Mouse (Mus musculus) layer of hippocampus, adult 8-10 months (tissue): ENCODE data around the gene Ercc6l2. TPM values are rescaled to one million over a fixed set of nuclear protein-coding genes. Genes with fewer than 3 reads are reported as not detected.

Source experiments
- DNase-seq, 2 experiments: peaks; one replicate each; pipeline ENCODE4 v3.0.0; 2022; ENCODE audit warnings: low spot score in 2 of 2
- total RNA-seq, 4 experiments: library from RNA; stranded (reverse); gene quantifications; 2 replicates each; pipeline ENCODE4 v1.2.4; 2022

The Ercc6l2 gene
- 10 to 100 TPM; 18.8 to 22.9 (median 20.8) TPM for total RNA-seq

- peak; percentile 98 to 99 for DNase-seq
These were observed at the start of gene Ercc6l2 for GRCm38 (mm10) chr13:63814746-63815681. TSS of gene Ercc6l2 (plus strand) at chr13:63815240.

DNA sequence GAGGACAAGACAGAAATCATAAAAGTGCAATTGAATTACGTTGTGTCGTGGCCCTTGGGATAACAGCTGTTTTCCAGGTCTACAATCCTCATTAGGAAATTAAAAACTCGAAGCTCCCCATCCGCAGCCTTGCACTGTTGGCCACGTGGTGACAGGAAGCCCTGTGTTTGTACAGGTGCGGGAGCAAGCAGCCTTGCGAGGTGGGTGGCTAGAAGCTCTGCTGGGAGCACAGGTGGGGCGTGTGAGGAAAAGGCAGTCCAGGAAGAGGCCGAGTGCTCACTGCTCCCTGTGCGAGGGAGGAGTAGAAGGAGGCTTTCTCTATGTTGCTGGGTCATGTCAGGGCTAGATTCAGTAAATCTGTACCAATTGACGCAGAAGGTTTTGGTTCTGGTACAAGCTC, 49.0 kb upstream of the Ercc6l2 start:
- no peak for DNase-seq

DNA sequence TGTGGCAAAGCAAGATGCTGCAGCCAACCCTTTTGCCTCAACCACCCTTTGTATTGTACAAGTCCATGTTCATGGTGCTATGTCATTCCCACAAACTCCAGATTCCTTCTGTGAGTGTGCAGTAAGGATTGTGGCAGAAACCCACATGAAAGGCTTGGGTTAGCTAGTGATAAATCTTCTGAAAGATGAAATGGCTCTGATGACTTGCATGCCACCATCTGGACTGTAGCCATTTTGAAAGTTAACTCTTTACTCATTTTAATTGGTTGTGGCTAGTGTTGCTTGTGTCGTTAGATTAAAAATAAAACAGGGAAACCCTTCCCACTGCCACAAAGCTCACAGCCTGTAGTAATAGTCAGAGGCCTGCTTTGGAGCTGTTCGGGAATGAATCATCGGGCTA, 44.0 kb upstream of the Ercc6l2 start:
- DNase-seq, result no peak

GRCm38 (mm10) chr13:63778925-63779324, 36.1 kb upstream of the Ercc6l2 start:
- DNase-seq, result no peak

DNA sequence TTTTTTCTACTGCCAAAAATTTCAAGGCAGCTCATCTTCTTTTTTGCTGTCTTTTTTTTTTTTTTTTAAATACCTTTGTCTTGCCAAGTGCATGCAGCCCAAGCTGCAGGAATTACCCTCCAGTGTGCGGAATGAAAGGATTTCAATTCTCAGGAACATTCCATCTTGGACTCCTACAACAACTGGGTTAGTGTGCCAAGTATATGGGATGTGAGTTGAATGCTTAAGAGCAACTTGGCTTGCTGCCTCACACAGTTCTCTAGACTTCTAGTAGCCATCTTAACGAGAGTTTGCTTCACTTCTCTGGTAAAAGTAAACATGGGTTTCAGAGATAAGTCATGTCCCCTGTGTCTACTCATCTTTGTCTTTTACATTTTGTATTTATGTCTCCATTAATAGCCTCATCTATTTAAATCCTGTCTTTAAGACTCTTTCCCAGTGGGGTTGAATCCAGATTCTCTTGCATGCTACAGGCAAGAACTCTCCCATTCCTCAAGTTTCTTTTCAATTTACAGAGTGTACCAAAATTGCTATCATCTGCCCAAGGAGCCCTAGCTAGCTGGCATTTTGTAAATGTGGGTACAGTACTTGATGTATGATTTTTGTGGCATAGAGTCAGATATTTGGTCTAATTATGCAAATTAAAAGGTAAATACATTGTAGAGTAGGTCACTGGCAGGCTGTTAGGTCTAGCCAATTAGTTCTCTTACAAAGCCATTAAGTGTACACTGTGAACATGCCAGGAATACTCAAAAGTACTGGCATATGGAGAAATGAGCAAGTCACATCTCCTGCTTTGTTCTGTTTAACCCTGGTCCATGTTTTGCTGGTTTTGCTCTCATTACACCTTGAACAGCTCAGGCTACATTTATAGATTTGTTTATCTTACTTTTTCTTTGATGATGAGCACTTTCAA, 35.4 kb upstream of the Ercc6l2 start:
- peak; percentile 15 to 52 for DNase-seq

GRCm38 (mm10) chr13:63792234-63792831, 22.7 kb upstream of the Ercc6l2 start:
- DNase-seq, result no peak

GRCm38 (mm10) chr13:63793345-63794308, 21.4 kb upstream of the Ercc6l2 start:
- DNase-seq, result no peak

DNA sequence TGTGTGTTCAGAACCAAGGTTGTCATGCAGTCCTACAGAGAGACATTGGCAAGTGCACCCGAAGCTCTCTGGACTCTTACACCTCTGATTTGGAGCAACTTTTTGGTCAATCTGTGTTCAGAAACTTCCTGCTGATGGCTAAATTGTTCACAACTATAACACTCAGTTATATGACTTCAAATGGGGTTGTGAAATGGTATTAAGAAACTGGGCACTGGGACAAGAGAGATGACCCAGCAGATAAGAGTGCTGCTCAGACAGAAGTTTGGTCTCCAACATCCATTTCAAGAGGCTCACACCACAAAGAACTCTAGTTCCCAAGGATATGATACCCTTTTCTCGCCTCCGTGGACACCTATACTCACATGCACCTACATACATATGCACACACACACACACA, 16.4 kb upstream of the Ercc6l2 start:
- no peak for DNase-seq

GRCm38 (mm10) chr13:63799940-63800339, 15.1 kb upstream of the Ercc6l2 start:
- DNase-seq, result no peak

DNA sequence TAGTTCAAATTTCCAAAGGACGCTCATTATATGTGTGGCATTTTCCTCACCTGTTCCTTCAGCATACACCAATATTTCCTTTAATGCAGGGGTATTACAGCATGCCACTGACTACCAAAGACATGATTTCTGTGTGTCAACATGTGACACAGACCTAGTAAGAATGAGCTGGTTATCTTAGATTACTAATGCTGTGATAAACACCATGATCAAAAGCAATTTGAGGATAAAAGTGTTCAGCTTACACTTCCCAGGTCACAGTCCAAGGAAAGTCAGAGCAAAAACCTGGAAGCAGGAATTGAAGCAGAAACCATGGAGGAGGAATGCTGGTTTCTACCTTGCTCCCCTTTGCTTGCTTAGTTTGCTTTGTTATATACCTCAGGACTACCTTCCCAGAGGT, 13.8 kb upstream of the Ercc6l2 start:
- no peak for DNase-seq

DNA sequence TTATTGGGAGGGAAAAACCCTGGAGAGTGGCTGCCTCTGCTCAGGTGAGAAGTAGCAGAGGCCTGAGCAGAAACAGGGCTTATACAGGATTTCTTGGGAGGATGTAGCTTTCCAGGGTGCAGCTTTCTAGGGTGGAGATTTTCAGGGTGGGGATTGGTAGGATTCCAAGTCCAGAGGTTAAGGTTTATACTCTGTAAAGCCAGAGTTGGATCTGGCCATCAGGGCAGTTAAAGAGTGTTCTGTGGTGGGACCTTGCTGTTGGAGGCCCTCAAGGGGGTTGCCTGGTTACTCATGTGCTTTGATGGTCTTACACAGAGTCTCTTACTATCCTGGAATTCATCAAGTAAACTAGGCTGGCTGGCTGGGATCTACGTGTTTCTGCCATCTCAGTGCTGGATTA, 7.8 kb upstream of the Ercc6l2 start:
- no peak for DNase-seq

GRCm38 (mm10) chr13:63807979-63808378, 7.1 kb upstream of the Ercc6l2 start:
- DNase-seq, result no peak

DNA sequence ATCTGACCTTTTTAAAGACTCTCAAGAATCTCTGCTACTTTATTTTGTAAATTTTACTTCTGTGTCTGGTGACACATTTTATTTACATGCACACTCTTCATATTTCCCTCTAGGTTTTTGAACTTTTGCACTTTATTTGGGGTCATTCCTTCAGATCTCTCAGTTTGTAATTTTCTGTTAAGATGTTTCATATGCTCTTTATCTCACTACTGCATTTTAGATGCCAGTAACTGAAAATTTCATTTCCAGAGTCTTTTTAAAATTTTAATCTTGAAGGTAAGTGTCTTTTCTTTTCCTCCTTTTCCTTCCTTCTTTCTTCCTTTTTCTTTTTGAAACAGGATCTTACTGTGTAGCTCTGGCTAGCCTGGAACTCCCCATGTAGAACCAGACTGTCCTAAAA, 3.6 kb upstream of the Ercc6l2 start:
- no peak for DNase-seq

DNA sequence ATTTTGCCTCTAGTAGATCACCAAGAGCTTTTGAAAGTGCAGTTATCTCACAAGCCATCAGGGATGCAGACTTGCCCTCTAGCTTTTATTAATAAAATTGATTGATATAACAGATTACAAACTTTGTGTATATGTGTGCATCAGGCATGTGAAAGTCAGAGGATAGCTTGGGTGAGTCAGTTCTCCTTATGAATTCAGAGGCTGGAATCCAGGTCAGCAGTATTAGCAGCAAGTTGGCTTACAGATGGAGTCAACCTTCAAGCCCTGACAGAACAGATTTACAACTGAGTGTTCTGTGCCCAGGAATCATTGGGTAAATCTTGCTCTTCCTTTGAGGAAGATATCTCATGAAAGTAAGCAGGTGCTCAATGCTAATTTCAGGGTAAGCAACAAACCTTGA, 891 bp downstream of the Ercc6l2 start:
- DNase-seq, result no peak

GRCm38 (mm10) chr13:63845758-63846157, 30.7 kb downstream of the Ercc6l2 start:
- DNase-seq, result no peak

GRCm38 (mm10) chr13:63850308-63851011, 35.4 kb downstream of the Ercc6l2 start:
- DNase-seq, result no peak

GRCm38 (mm10) chr13:63872585-63873282, 57.7 kb downstream of the Ercc6l2 start:
- DNase-seq, result no peak

DNA sequence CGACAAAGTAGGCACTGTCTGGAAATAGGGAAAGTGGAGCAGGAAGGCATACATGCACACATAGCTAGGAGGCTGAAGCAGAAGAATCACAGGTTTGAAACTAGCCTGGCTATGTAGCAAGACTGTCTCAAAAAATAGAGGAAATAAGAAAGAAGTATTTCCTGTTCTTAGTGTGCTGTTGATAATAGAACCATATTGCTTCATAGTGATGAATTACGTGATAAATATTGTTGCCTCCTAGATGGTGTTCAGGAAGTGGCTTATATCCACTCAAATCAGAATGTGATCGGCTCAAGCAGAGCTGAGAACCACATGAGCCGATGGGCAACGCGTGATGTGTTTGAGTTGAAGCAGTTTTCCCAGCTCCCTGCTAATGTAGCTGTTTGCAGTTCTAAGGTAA, 62.1 kb downstream of the Ercc6l2 start:
- DNase-seq, result no peak
